Mouse (Mus musculus): ENCODE measurements around the gene Bcl2l15.
"Not testable (repeated sequence)": the region's sequence is repeated elsewhere in the genome, so short reads cannot be mapped to it uniquely, and the experiment has no call there.

Gene Bcl2l15

DNA sequence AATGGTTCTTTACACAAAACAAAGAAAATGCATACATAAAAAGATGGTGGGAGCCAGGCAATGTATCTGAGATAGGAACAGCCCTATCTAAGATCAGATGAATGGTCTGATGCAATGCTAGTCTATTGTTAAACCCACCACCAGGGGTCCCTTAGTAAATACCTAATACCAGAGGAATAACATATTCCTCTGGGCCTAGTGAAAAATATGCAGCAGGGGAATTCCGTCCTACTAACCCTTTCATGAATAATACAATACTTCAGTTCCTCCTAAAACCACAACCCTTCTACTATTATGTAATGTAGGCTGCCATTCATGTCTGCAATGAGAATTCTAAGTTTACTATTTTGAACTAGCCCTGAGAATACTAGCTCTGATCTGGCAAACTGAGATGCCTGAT, 1.7 kb upstream of the Bcl2l15 start:
- intact Hi-C loops (cut with DNase I): not testable (repeated sequence)

DNA sequence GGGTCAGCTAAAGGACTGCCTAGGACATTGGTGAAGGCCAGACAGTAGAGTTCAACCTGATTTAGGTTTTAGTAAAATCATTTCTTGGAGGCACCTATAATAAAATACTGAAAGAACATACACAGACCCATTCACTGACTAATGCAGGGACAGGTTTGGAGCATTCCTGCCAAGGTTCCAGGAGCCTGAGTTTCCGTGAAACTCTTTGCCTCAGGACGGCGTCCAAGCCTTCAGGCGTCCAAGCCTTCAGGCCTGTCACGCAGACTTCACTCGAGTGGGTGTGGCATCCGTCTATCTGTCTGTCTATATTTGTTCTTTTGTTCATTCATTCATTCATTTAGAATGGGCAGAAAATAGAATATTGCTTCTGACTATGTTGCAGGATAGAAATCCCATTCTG, 1.3 kb upstream of the Bcl2l15 start:
- intact Hi-C loops (cut with DNase I): no loop called here

DNA sequence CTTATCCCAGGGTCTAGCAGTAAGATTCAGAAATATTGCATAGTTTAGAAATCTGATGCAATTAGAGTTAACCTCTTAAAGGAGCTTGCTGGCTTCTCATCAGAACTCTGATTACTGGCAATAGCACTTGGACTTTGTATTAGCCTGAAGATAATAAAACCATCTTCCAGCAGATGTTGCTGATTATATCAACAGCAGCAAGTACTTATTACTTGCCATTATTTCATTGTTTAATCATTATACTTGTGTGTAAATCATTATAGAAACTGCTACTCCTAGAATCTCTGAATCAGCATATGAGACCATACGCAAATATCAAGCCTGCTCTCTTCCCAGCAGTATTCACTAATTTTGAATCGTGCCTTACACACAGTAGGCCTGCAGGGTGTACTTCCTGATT, 1.6 kb downstream of the Bcl2l15 start:
- intact Hi-C loops (cut with DNase I): no loop called here

DNA sequence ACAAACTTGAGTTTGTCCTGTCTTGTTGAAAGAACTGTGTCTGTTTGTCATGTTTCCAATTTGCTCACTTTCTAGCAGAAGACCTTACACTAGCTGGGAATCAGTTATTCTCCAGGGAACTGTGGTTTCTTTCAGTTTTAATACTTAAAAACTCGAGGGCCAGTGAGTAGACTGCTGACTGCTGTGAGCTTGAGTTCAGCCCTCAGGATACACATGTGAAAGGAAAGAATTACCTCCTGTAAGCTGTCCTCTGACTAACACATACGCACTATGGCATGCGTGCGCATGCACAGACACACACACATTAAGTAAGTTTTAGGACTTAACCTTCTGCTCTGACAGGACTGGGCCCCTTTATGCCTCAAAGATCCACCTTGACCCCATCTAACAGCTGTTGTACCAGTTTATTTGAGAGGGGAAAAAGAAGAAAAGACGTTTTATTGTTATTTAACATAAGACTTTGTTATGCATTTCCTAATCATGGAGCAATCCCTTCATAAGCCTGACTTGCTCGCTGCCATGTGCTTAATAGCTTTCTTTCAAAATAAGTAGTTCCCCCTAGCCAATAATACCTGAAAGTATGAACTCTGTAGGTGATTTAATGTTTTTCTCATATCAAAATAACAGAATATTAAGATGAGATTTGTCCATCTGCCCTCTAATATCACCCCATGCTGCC, 3.0 kb downstream of the Bcl2l15 start:
- intact Hi-C loops (cut with DNase I): no loop called here

DNA sequence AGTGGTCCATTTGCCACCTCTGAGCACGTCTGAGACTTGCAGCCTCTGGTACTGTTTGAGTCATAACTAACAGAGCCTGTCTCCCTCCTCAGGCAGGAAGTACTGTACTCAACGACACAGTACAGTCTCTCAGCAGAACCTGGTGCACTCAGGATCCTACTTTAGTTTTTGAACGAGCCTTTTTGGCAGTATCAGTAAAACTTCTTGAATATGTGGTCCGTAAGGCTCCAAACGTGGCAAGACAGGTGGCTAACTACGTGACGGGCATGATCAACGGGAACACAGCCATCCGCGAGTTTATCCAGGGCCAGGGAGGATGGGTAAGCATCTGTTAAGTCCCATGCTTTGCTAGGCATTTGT, 3.5 kb downstream of the Bcl2l15 start:
- intact Hi-C loops (cut with DNase I): no loop called here

DNA sequence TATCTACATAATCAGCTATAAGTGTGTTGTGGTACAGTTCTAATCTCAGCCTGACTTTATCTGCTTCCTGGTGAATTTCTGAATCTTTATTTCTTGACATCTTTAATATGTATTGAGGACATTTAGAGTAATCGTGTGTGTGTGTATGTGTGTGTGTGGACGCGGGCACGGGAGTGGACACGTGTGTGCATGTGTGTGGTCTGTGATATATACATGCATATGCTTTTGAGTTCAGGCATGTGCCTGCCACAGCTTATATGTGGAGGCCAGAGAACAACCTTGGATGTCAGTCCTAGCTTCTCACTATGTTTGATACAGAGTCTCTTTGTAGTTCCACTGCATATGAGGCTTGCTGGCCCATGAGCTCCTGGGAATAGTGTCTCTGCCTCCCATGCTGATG, 4.1 kb downstream of the Bcl2l15 start:
- intact Hi-C loops (cut with DNase I): no loop called here

DNA sequence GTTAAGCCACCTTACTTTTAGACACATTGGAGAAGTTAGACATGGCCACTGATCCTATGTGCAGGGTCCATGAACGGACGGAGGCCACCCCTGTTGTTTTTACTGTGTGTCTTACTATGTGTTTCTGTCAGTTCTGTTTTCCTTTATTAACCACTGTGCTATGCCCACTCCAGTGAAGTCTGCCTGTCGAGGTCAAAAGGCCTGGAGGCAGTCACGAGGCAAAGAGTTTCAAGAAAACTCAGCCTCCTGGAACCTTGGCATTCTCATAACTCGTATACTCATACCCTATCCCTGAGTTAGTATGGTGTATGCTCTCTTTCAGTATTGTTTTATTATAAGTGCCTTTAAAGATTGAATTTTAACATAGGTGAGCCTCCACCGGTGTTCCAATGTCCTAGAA, 7.3 kb downstream of the Bcl2l15 start:
- intact Hi-C loops (cut with DNase I): no loop called here

DNA sequence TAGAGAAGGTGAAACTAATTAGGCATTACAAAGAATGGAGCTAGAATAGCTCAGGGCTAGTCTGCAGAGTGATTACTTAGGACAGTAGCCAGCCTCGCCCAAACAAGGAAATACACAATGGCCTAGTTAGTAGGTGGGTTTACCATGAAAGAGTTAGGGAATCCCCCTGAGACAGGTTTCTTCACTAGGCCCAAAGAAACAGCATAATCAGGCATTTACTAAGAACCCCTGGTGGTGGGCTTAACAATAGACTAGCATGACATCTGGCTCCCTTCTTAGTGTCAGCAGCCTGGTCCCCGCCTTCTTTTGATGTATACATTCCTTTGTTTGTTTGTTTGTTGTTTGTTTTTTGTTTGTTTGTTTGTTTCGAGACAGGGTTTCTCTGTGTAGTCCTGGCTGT, 7.8 kb downstream of the Bcl2l15 start:
- intact Hi-C loops (cut with DNase I): not testable (repeated sequence)

DNA sequence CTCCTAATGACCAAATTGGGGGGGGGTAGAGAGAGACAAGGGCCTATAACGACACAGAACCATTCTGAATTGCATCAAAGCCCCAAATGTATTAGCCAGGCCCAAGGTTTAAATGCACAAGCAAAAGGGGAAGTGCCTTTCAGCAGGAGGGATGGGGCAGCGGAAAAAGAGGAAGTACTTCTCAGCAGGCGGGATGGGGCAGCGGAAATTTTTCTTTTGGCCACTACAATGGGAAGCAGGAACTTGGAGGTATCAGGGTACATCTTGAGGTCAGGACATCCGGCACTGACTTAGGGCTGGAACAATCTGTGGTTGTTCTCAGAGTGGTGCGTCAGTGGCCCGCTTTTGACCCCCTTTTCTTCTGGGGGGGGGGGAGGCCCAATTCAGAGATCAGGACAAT, 8.5 kb downstream of the Bcl2l15 start:
- intact Hi-C loops (cut with DNase I): not testable (repeated sequence)

DNA sequence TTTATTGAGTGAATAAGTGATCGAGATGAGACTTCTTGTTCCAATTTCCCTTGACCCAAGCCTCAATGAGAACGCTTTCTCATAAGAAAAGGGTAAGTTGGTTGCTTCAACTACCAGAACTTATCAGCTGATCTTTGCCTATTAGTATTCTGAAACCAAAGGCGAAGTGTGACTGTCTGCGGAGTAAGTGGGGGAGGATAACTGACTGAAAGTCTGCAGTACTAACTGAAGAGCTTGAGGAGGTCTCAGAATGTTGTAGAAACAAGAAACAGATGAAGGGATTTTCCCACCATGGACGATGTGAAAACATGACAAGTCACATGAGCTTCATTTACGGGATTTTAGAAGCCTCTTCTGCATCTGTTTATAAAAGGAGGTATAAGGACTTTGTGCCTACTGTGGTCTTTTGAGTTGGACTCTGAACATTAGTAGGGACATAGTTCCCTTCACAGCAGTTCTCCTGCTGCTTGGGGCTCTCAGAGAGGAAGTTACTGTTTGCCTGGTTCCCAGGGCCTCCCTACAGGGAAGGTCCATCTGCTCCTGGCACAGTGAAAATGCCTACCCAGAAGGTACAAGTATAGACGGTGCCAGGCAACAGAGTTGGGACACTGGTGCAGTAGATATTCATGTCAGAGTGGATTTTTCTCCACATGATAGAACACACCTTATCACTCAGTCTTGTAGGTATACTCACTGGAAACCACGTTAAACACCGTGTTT, 18.4 kb downstream of the Bcl2l15 start:
- intact Hi-C loops (cut with DNase I): no loop called here

DNA sequence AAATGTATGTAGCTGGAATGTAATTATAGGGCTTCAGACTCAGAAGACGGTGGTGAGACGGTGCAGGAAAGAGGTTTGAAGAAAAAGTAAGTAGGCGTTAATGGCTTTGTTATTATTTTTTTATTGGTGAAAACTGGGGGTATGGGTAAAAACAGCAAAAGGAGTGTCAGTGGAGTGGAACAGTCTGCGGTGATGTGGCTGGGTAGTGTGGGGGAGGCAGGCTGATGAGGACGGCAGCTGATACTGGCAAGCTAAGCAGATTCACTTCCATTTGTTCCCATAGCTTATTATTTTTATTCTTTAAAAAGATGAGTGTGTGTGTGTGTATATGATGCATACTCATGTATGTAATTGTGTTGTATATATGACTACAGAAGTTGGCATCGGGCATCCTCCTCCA, 19.1 kb downstream of the Bcl2l15 start:
- intact Hi-C loops (cut with DNase I): no loop called here

DNA sequence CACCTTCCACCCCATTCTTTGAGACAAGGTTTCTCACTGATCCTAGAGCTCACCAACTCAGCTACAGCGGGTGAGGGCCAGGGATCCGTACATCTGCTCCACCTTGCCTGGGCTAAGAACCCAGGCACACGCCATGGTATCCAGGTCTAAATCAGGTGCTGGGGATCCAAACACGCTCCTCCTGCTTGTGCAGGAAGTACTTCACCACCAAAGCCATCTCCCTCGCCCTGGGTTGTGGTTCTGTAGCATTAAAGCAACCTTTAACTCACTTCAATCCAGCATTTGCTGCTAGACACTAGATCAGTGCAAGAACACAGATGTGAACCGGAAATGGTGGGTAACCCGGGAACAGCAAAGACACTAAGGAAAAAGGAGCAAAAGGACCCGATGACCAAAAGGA, 19.5 kb downstream of the Bcl2l15 start:
- intact Hi-C loops (cut with DNase I): no loop called here

DNA sequence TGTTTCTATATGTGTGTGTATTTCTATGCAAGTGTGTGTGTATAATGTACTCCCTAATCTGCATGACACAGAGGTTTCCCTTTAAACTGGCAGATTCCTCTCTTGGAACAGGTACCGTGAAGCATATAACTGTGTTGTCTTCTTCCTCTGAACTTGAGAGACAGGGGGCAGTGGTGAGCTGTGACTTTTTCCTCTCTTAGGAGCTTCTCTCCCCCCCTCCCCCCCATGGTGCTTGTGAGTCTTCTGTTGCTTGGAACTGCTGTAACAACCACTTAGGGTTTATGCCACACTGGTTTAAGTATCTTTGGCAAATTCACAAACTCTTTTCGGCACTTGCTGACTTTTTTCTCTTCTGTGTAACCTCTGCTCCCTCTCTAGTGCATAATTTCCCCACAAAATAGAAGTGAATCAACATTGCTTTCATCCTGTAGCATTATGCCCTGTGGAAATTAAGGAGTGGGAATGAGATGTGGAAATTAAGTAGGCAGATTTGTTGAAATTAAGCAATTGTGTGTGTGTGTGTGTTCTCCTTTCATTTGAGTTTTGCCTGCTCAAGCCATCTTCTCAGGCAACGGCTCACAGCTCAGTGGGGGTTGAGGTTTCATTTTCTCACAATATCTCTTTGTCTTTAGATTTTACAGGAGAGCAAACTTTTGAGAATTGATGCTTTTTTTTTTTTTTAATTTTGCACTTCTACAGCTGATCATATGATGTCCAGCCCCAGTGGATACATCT, 20.3 kb downstream of the Bcl2l15 start:
- intact Hi-C loops (cut with DNase I): no loop called here

DNA sequence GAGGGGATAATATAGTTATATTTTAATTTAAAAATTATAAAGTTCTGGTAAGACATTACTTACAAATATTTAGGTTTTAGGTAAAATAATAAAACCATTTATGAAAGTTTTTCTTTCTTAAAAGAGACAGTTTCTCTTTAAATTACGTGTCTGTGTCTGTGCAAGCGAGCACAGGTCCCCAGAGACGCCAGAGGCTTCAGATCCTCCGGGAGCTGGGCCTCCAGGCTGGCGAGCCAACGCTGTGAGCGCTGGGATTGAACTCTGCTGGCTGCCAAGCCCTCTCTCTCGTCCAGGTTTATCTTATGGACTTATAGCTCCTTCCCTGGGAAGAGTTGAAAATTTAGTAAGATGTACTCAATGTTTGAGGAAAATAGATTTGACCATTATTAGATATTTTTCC, 21.4 kb downstream of the Bcl2l15 start:
- intact Hi-C loops (cut with DNase I): no loop called here

DNA sequence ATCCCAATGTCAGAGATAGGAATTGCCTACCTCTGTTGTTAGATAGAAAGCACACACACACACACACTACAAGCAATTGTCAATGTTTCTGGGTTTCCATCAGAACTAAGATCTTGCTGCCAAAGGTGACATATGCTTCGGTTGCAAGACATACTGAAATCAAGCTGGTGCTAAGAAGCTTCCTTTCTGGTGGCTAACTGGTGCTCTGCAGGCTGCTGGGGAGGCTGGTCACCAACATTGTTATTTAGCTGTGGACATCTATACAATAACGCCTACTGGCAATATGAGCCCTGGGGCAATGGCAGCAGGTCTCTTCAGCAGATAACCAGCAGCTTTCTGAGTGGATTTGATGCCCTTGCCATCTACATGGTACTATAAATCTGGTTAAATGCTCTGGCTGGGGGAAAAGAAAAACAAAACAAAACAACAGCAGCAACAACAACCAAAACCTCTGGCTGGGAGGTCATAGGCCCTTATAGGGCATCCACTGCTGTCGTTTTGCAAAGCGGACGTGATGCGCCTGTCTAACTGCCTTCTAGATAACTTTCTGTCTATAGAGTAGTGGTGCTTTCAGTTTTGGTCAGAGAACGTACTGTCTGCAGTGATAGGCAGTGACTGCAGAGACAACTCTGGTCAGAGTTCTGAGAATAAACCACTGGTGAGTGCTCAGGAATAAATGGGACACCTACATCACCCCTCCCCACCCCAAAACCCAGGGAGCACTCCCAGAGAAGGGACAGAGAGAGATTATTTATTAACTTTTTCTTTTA, 24.8 kb downstream of the Bcl2l15 start:
- intact Hi-C loops (cut with DNase I): no loop called here

DNA sequence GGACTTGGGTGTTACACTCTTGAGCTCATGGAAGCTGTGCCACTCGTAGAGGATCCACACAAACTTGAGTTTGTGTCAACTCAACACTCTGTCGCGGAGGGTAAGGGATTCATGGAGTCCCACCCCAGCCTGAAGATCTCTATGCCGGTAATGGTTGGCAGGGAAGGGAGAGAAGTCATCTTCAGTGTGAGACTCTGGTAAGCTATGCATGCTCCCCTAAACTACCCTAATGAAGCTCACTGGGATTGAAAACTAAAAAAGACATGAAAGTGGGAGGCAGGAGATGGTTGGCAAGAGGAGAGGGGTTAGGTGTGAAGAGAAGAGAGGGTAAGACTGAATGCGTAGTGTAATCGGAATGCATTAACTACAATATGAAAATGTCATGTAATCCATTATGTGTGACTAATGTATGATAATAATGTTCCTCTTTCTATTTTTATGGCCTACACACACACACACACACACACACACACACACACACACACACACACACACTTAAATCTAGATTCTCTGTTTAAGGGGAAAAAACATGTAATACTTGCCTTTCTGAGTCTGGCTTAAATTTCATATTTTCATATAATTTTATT, 25.7 kb downstream of the Bcl2l15 start:
- intact Hi-C loops (cut with DNase I): no loop called here

DNA sequence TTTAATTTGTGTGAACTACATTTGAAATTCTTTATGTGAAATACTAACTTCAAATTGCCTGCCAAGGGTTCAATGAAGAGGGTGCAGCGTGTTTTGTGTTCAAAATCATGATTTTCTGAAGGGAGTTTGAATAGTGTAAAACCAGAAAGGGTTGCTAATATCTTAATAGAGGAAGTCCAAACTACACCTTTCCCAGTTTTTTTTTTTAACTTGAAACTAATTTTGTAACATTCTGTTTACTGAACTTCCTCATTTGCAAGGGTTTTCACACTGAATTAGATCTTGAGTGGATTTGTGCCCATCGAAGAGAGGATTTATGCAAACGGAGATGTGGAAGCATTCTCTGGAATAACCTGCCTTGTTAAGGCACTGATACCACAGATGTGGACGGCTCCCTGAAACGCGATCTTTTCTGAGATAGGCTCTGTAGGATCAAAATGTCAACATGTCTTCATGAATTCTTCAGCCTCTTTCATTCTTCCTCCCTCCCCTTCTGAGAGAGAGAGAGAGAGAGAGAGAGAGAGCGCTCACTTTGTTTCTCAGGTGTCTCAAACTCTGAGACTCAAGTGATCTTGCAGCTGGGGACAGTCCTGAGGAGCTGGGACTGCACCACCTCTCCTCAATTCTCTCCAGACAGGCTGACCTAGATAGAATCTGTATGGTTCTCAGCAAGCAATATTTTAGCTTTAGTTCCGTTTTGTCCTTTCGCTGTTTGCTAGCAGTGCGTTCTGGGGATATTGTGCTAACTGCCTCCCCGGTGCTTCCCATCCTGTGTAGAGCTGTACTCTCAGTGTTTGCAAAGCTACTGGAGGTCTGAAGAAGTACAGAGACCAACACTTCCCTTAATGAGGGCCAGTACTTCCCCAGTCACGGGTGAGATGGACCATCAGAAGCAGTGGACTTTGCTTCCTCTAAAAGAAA, 26.7 kb downstream of the Bcl2l15 start, which contains the start of gene Ptpn22:
Gene Ptpn22 (plus strand): TSS at position 915 of the 921 bp plus-strand sequence.
- intact Hi-C loops (cut with DNase I): no loop called here

DNA sequence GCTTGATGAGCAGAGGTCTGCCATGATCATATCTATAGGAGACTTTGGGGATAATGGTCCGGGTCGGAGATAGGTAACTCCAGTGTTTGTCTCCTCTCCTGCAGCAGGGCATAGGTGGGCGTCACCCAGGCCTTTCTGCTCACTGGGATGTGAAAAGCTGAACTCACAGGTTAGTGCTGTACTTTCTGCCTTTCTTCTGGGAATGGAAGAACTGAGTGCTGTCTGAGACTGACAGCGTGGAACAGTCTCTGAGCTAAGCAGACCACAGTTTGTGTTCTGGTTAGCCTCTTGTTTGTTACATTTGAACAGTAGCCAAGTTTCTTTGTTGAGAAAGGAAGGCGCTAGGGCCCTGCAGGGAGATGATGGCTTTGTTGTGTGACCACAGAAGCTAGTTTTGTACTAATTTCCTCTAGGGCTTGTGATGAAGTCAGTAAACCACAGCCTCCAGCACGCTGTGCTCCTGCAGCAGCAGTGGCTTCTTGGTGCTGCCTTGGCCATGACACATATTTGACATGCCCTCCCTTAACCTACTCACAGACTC, 27.5 kb downstream of the Bcl2l15 start:
- intact Hi-C loops (cut with DNase I): no loop called here

DNA sequence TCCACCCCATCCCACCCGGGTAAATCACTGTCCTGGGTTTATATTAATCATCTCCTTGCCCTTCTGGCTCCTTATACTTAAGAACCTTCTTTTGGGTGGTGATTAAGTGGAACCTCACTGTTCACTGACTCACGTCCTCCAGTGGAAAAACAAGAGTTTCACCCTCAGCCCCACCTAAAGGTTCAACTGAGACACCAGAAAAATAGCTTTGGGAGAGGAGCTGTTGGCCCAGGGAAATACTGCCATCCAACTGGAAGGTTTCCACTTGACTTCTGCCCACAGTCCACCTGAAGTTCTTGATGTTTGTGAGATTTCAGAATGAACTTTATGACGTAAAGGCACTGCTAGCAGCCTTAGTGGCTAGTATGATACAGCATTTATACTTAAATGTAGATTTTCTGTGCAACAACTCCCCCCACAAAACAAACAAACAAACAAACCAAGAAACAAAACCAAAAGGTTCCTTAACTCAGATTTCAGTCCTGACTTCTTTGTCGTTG, 30.4 kb downstream of the Bcl2l15 start:
- intact Hi-C loops (cut with DNase I): no loop called here

DNA sequence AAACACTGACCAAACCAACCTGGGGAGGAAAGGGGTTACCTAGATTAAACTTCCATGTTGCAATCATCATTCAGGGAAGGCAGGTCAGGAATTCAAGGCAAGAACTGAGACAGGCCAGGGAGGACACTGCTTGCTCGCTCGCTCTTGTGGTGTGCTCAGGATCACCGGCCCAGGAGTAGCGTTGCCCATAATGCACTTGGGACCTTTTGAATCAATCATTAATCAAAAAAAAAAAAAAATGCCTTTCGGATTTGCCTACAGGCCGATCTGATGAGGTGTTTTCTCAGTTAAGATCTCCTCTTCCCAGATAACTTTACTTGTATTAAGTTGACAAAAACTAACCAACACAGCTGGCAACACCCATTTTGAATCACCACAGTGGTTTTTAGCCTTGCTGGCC, 31.8 kb downstream of the Bcl2l15 start:
- intact Hi-C loops (cut with DNase I): no loop called here

Data from adrenal gland (tissue).